Mouse (Mus musculus): ENCODE measurements at regions not wholly inside any gene's neighbourhood (a gene's known extent, or its start where the extent isn't known, plus 50 kb on each side); places are given as distances from the start of the nearest gene placed in this dataset.

- TF ChIP-seq E2F4 (IDR thresholded peaks at IDR 0.05; ENCODE audit: insufficient replicate concordance, low read depth, low read length) (no peak), KAT2A (IDR thresholded peaks at IDR 0.05; ENCODE audit: insufficient replicate concordance, low read length) (no peak), CTCF (conservative IDR thresholded peaks at IDR 0.05 in 1 of 2, IDR thresholded peaks at IDR 0.05 in 1 of 2; ENCODE audit: low read depth in 2 of 2, low read length in 2 of 2) (no peak), MYC (IDR thresholded peaks at IDR 0.05; ENCODE audit: low read depth, low read length) (no peak), JUN (IDR thresholded peaks at IDR 0.05; ENCODE audit: insufficient read depth, low read depth, low read length) (no peak), MXI1 (IDR thresholded peaks at IDR 0.05; ENCODE audit: low read depth, low read length) (no peak), MEF2A (IDR thresholded peaks at IDR 0.05; ENCODE audit: borderline replicate concordance, low read depth, low read length) (no peak), POLR2A (IDR thresholded peaks at IDR 0.05; ENCODE audit: low read depth, low read length) (no peak), CHD1 (IDR thresholded peaks at IDR 0.05; ENCODE audit: low read depth, low read length) (no peak), USF2 (conservative IDR thresholded peaks at IDR 0.05; ENCODE audit: low read depth, low read length) (no peak), MAX (IDR thresholded peaks at IDR 0.05; ENCODE audit: low read length) (no peak), TBP (conservative IDR thresholded peaks at IDR 0.05; ENCODE audit: low read depth, low read length) (no peak)
Observed at GRCm38 (mm10) chr12:119051692-119052379, 85.6 kb upstream of the Abcb5 start.
